Mouse (Mus musculus) urinary bladder, postnatal 10 days (tissue): ENCODE results near the gene Cd55b.
"Not testable (repeated sequence)": the region's sequence is repeated elsewhere in the genome, so short reads cannot be mapped to it uniquely, and the experiment has no call there.

Source experiments
- DNase-seq: peaks from one replicate; pipeline ENCODE4 v3.0.0; 2022; ENCODE audit warnings: low spot score

Gene Cd55b

DNA sequence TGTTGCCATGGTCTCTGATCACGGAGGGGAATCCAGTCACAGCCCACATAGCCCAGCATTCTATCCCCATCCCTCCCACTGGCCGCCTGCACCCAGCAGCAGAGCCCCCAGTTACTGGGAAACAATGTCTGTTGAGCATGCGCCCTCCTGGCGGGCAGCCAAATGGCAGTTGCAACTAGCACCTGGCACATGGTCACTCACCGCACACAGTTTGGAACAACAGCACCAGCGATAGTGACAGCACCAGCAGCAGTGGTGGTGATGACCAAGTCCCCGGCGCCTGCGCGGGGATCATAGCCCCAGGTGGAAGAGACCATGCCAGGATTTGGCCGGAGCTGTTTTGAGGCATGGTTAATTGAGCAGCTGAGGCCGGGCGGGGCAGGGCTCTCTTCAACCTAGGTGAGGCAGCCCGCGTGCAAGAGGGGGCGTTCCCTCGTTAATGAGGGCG, at the start of gene Cd55b:
Gene Cd55b, minus strand, starts transcription at position 346 of the 448 bp plus-strand sequence.
- DNase-seq: no peak

- no peak for DNase-seq
Measured at GRCm38 (mm10) chr1:130470074-130470473, 47.3 kb upstream of the Cd55b start.

DNA sequence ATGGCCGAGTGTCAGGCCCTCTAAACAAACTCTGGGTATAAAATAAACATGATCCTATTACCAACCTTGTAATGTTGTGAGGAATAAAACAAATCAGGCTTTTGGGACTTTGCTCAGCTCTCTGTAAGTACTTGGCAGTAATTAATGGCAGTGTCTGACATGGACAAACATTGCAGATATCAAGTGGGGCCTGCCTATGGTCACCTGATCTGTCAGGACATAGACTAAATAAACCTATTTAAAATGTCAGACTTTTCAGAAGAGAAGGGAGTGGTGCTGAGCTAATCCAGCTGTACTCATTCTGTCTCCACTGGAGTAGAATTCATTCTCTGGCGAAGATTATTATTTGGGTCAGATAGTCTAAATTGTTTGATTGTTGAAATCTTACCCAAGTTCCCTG, 44.6 kb upstream of the Cd55b start:
- DNase-seq: no peak

GRCm38 (mm10) chr1:130464173-130464572, 41.4 kb upstream of the Cd55b start:
- no peak for DNase-seq

GRCm38 (mm10) chr1:130462867-130463266, 40.1 kb upstream of the Cd55b start:
- DNase-seq: no peak

- DNase-seq: peak; percentile 47
Measured at GRCm38 (mm10) chr1:130462084-130462861, 39.5 kb upstream of the Cd55b start, which contains the start of gene Cd55. Gene Cd55, minus strand, starts transcription at chr1:130462744.

DNA sequence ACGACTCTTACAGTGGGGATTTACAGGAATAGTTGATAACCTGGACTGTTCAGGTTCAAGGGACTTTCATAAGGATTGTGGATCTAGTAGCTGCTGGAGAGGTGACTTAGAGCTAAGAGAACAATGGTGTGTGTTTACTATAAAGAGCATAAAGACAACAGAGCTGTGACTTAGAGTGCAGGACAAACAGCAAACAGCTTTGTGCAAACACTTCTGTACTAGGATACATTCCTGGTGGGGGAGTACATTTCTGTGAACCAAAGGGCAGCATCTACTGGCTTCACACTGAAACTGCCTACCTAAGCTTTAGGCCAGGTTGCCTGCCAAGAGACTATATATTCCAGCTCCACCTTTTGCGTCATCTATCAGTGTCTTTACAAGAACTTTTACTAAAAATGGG, 32.3 kb upstream of the Cd55b start:
- DNase-seq: no peak

- not testable (repeated sequence) for DNase-seq
Measured at GRCm38 (mm10) chr1:130442930-130443329, 20.1 kb upstream of the Cd55b start.

- DNase-seq: no peak
Measured at GRCm38 (mm10) chr1:130430920-130431319, 8.1 kb upstream of the Cd55b start.

- not testable (repeated sequence) for DNase-seq
Measured at GRCm38 (mm10) chr1:130428667-130429066, 5.9 kb upstream of the Cd55b start.

DNA sequence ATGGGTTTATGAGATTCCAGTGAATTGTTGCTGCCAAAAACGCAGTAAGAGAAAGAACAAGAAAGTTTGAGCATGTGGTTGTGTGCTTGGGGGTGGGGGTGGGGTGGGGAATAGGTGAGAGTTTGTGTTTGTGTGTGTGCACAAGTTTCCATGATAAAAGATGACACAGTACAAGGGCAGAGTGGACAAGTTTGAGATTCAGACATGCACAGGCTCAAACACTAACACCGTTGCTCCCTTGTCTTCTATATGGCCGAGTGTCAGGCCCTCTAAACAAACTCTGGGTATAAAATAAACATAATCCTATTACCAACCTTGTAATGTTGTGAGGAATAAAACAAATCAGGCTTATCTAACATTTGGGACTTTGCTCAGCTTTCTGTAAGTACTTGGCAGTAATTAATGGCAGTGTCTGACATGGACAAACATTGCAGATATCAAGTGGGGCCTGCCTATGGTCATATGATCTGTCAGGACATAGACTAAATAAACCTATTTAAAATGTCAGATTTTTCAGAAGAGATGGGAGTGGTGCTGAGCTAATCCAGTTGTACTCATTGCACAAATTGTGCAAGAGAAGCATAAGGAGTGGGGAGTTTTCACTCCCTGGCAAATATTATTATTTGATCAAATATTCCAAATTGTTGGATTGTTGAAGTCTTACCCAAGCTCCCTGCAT, 4.5 kb upstream of the Cd55b start:
- not testable (repeated sequence) for DNase-seq

- not testable (repeated sequence) for DNase-seq
Measured at GRCm38 (mm10) chr1:130422033-130422432, 776 bp downstream of the Cd55b start.

DNA sequence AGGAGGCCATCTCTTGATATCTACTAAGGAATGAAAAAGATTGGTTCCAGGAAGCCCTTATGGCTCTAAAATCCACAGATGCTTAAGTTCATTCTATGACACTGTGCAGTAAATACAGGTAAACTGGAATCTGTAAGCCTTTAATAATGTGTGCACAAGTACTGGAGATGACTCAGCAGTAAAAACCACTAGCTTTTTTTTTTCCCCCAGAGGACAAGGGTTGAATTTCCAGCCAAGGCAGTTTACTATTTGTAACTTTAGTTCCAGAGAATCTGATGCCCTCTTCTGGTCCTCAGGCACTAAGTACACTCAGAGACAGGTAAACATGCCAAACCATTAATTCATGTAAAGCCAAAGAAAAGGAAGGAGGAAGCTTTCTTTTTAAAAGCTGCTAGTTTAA, 25.7 kb downstream of the Cd55b start:
- DNase-seq: not testable (repeated sequence)

DNA sequence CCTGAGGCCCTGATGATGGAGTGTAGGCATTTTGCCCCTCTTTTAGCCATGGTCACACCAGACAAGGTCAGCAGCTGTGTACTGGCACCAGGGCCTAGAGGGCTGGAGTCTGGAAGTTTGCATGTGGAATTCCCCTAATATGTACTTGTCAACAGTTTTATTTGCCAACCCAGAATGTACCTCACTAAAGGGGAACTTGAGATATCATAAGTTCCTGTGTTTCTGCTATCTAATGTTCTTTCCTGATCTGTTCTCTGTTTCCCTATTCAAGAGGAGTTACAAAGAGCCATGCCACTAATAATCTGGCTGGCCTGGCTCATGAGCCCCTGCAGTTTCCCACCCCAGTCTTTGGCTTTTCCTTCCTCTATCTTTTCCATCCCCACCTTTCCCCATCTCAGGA, 35.5 kb downstream of the Cd55b start:
- DNase-seq: not testable (repeated sequence)

GRCm38 (mm10) chr1:130377726-130378429, 44.9 kb downstream of the Cd55b start:
- DNase-seq: no peak

GRCm38 (mm10) chr1:130374173-130374785, 48.5 kb downstream of the Cd55b start:
- no peak for DNase-seq

DNA sequence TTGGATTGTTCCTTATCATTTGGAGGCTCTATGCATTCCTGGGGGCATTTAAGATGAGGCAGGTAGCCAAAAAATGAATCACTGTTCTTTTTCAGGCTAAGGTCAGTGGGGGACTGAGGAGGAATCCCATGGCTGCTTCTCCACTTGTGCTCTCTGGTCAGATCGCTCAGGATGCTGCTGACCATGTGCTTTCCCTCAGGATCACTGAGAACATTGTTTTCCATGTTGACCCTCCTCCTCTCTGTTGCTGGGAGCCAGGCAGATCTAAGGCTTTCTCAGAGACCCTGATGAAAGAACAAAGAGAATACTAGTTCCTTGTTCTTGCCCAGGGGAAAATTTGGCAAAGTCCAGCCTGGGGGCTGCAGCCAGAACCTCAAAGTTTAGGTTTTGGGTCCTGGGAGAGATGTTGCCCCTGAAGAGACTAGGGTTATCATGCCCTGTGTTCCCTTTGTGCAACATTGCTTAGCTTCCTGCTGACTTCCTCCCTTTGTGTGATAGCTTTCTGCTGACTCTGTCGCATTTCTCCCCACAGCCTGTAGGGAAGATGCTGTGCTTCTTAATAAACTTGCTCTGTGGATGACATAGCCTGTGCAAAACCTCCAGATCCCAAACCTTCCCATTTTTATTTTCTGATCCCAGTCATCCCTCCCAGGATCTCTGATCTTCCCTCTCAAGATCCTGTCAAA, 49.3 kb downstream of the Cd55b start:
- no peak for DNase-seq

GRCm38 (mm10) chr1:130371895-130372528, 50.8 kb downstream of the Cd55b start:
- no peak for DNase-seq

GRCm38 (mm10) chr1:130371291-130371690, 51.5 kb downstream of the Cd55b start:
- no peak for DNase-seq

DNA sequence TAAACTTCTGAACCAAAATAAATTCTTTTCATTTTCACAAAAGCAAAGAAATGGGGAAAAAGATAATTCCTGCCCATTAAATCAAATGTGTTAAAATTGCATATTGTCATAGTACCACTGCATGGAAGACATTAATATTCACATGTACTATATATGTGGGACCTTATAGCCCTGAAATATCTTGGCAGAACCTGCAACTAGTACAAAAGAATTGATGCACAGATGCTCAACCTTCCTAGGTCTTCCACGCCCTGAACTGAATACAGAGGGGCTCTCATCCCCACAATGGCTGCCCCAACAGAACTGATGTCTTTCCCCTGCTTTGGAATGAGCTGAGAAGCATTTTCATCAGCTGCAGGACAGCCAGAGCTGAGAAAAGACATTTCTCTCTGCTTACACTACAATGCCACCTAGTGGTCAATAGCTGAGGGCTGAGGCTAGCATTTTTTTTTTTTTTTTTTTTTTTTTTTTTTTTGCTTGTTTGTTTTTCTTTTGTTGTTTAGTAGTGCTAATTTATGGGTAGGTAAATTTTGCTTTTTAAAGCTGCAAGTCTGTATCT, 72.7 kb downstream of the Cd55b start:
- no peak for DNase-seq

DNA sequence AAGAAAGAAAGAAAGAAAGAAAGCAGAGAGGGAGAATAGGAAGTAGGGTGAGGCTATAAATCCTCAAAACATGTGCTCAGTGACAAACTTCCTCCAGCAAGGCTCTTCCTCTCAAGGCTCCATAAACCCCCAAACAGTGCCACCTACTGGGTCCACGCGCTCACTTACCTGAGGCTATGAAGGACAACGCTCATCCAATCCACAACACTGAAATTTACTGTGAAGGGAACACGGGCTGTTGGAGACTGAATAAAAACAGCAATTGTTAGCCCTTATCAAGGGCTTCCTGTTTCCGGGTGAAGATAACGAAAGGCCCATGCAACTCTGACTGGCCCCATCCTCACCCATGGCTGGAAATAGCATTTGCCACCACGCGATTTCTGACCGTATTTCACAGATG, 80.4 kb downstream of the Cd55b start:
- no peak for DNase-seq
